Mouse (Mus musculus) pancreas, adult 10 weeks (tissue): ENCODE data around the gene D330020A13Rik. TPM values are rescaled to one million over a fixed set of nuclear protein-coding genes. Genes with fewer than 3 reads are reported as not detected.

Experiments
- polyA plus RNA-seq: library from polyadenylated mRNA; stranded (reverse); fragments of 350-450 nt; fragmentation: Illumina TruSeq; extraction: RNeasy Lipid Tissue Mini Kit (QIAGEN cat#74804); gene quantifications from one replicate; pipeline ENCODE4 v1.2.3, GENCODE M21; 2015; ENCODE audit warnings: low read depth, low replicate concordance; ENCODE audit not compliant: insufficient read depth

D330020A13Rik gene
- polyA plus RNA-seq = not detected

GRCm38 (mm10) chr6:120294056-120294784 lies at the start of gene D330020A13Rik, which contains the start of gene B4galnt3:
D330020A13Rik (plus strand) TSS chr6:120294364.
B4galnt3 (minus strand) TSS chr6:120294559.

Other genes starting within 250 kb of the D330020A13Rik start
- gene Ninj2, start 201.0 kb upstream of the D330020A13Rik start, polyA plus RNA-seq = not detected
- not detected for gene B4galnt3, start 195 bp downstream of the D330020A13Rik start, polyA plus RNA-seq
- gene Kdm5a, start 69.8 kb downstream of the D330020A13Rik start, polyA plus RNA-seq = 4.5 TPM
- gene Ccdc77, start 70.0 kb downstream of the D330020A13Rik start, polyA plus RNA-seq = 2.4 TPM
- 2.4 TPM for gene Il17ra, start 168.9 kb downstream of the D330020A13Rik start, polyA plus RNA-seq
- not detected for gene Tmem121b, start 199.4 kb downstream of the D330020A13Rik start, polyA plus RNA-seq
- gene Hdhd5, start 237.0 kb downstream of the D330020A13Rik start, polyA plus RNA-seq = 7.7 TPM